Mouse (Mus musculus) midbrain, embryonic 13.5 days (tissue): ENCODE data around the gene Tssk1. TPM values are rescaled to one million over a fixed set of nuclear protein-coding genes. Genes with fewer than 3 reads are reported as not detected.

Experiments
- ATAC-seq: fragments of 200-750 bp; cut with Nextera tagmentation; 2 replicates; pipeline ENCODE4 v1.8.0; 2017; ENCODE audit warnings: mild to moderate bottlenecking, moderate TSS enrichment, moderate library complexity
- H3K27ac ChIP-seq: fragments of 300-500 bp; sonication (generic); 2 replicates; pipeline ENCODE4 v1.5.1; 2015; ENCODE audit warnings: inconsistent platforms, mild to moderate bottlenecking, moderate library complexity
- H3K27me3 ChIP-seq: fragments of 300-500 bp; sonication (generic); 2 replicates; pipeline ENCODE4 v1.6.1; 2015; ENCODE audit warnings: mild to moderate bottlenecking, inconsistent platforms
- H3K36me3 ChIP-seq: fragments of 300-500 bp; sonication (generic); 2 replicates; pipeline ENCODE4 v1.6.1; 2015; ENCODE audit warnings: mild to moderate bottlenecking, inconsistent platforms
- H3K4me1 ChIP-seq: fragments of 300-500 bp; sonication (generic); replicated peaks from 2 replicates; pipeline ENCODE4 v1.6.1; 2015; ENCODE audit warnings: inconsistent platforms
- H3K4me2 ChIP-seq: fragments of 300-500 bp; sonication (generic); replicated peaks from 2 replicates; pipeline ENCODE4 v1.6.1; 2015; ENCODE audit warnings: moderate library complexity, mild to moderate bottlenecking, inconsistent platforms
- H3K4me3 ChIP-seq: fragments of 300-500 bp; sonication (generic); replicated peaks from 2 replicates; pipeline ENCODE4 v1.5.1; 2015; ENCODE audit warnings: mild to moderate bottlenecking, inconsistent platforms
- H3K9ac ChIP-seq: fragments of 300-500 bp; sonication (generic); replicated peaks from 2 replicates; pipeline ENCODE4 v1.6.1; 2015; ENCODE audit warnings: mild to moderate bottlenecking, inconsistent platforms
- H3K9me3 ChIP-seq: fragments of 300-500 bp; sonication (generic); 2 replicates; pipeline ENCODE4 v1.6.1; 2016; ENCODE audit warnings: mild to moderate bottlenecking, inconsistent platforms
- WGBS: fragments of 180-500 bp; shearing (Covaris S2); methylation state at CpG from one replicate; pipeline ENCODE4 v1.1.7; 2015; 5-methylcytosine and 5-hydroxymethylcytosine counted together
- polyA plus RNA-seq: library from polyadenylated mRNA; unstranded; fragments of >200 nt; fragmentation: Nextera tagmentation; extraction: Ambion mirVana; gene quantifications from 2 replicates; pipeline ENCODE4 v1.2.1, GENCODE M21; 2015

The Tssk1 gene
- polyA plus RNA-seq, 1 experiment from 2014 or later = 0.07 TPM

- H3K27ac ChIP-seq = no peak overlapping the region
- WGBS = 67% methylated on average over 5 of the region's 5 CpGs
- no peaks in the 10 kb centered on the region for H3K36me3 ChIP-seq
- peaks cover 12% of the 10 kb centered on the region for H3K27me3 ChIP-seq
- no peak overlapping the region for H3K4me3 ChIP-seq
- no peak for ATAC-seq
- H3K9ac ChIP-seq = no peak overlapping the region
- H3K9me3 ChIP-seq = no peaks in the 10 kb centered on the region
- H3K4me1 ChIP-seq = peaks cover 13% of the 10 kb centered on the region
- H3K4me2 ChIP-seq = no peak overlapping the region
Observed at GRCm38 (mm10) chr16:17931906-17932460, 38.0 kb downstream of the Tssk1 start.

- Histone ChIP-seq H3K9ac (no peak overlapping the region), H3K36me3 (no peaks in the 10 kb centered on the region), H3K27ac (no peak overlapping the region), H3K9me3 (no peaks in the 10 kb centered on the region), H3K4me1 (peaks cover 9% of the 10 kb centered on the region; the same call in 1 of the 2 replicates), H3K27me3 (peaks cover 27% of the 10 kb centered on the region), H3K4me3 (no peak overlapping the region), H3K4me2 (no peak overlapping the region)
- WGBS = 72% methylated on average over 9 of the region's 9 CpGs
- no peak for ATAC-seq
Observed at GRCm38 (mm10) chr16:17933594-17934444, 39.8 kb downstream of the Tssk1 start.

- Histone ChIP-seq H3K4me2 (no peak overlapping the region), H3K27ac (no peak overlapping the region), H3K9ac (no peak overlapping the region), H3K36me3 (no peaks in the 10 kb centered on the region), H3K4me3 (no peak overlapping the region), H3K9me3 (no peaks in the 10 kb centered on the region), H3K27me3 (peaks cover 27% of the 10 kb centered on the region), H3K4me1 (0 out of 2 replicates have a peak, but pooled peaks cover 4% of the 10 kb centered on the region)
- 73% methylated on average over 3 of the region's 3 CpGs for WGBS
- ATAC-seq = no peak
Observed at GRCm38 (mm10) chr16:17934445-17934910, 40.5 kb downstream of the Tssk1 start.

- no peak overlapping the region for H3K4me2 ChIP-seq
- H3K4me3 ChIP-seq = no peak overlapping the region
- H3K36me3 ChIP-seq = no peaks in the 10 kb centered on the region
- no peak for ATAC-seq
- no peak overlapping the region for H3K27ac ChIP-seq
- 85% methylated on average over 10 of the region's 10 CpGs for WGBS
- peaks cover 27% of the 10 kb centered on the region for H3K27me3 ChIP-seq
- H3K9me3 ChIP-seq = no peaks in the 10 kb centered on the region
- no peak overlapping the region for H3K9ac ChIP-seq
- H3K4me1 ChIP-seq = 0 out of 2 replicates have a peak, but pooled peaks cover 4% of the 10 kb centered on the region
Observed at GRCm38 (mm10) chr16:17936776-17937175, 42.8 kb downstream of the Tssk1 start.

- Histone ChIP-seq H3K9ac (no peak overlapping the region), H3K9me3 (no peaks in the 10 kb centered on the region), H3K4me3 (no peak overlapping the region), H3K36me3 (no peaks in the 10 kb centered on the region), H3K4me2 (no peak overlapping the region), H3K27ac (no peak overlapping the region), H3K27me3 (peaks cover 27% of the 10 kb centered on the region), H3K4me1 (0 out of 2 replicates have a peak, but pooled peaks cover 4% of the 10 kb centered on the region)
- WGBS = 78% methylated on average over 7 of the region's 7 CpGs
- no peak for ATAC-seq
Observed at GRCm38 (mm10) chr16:17938187-17938586, 44.2 kb downstream of the Tssk1 start.

- H3K36me3 ChIP-seq = no peaks in the 10 kb centered on the region
- no peaks in the 10 kb centered on the region for H3K9me3 ChIP-seq
- no peak overlapping the region for H3K27ac ChIP-seq
- no peak overlapping the region for H3K4me3 ChIP-seq
- ATAC-seq = peak; percentile 86
- H3K9ac ChIP-seq = no peak overlapping the region
- peaks cover 25% of the 10 kb centered on the region; the same call in 1 of the 2 replicates for H3K27me3 ChIP-seq
- 8% methylated on average over 7 of the region's 7 CpGs for WGBS
- H3K4me2 ChIP-seq = no peak overlapping the region
- 0 out of 2 replicates have a peak, but pooled peaks cover 4% of the 10 kb centered on the region for H3K4me1 ChIP-seq
Observed at GRCm38 (mm10) chr16:17938821-17939220, 44.8 kb downstream of the Tssk1 start.

GRCm38 (mm10) chr16:17939255-17939751 lies 45.3 kb downstream of the Tssk1 start:
- 56% methylated on average over 9 of the region's 9 CpGs for WGBS
- H3K4me2 ChIP-seq = no peak overlapping the region
- 0 out of 2 replicates have a peak, but pooled peaks cover 4% of the 10 kb centered on the region for H3K4me1 ChIP-seq
- H3K4me3 ChIP-seq = no peak overlapping the region
- H3K27ac ChIP-seq = no peak overlapping the region
- peaks cover 25% of the 10 kb centered on the region; the same call in 1 of the 2 replicates for H3K27me3 ChIP-seq
- H3K36me3 ChIP-seq = no peaks in the 10 kb centered on the region
- no peak overlapping the region for H3K9ac ChIP-seq
- no peaks in the 10 kb centered on the region for H3K9me3 ChIP-seq
- 0 out of 2 replicates have a peak, but pooled peaks have one; percentile 27 for ATAC-seq

- Histone ChIP-seq H3K9me3 (no peaks in the 10 kb centered on the region), H3K4me2 (no peak overlapping the region), H3K27ac (no peak overlapping the region), H3K27me3 (0 out of 2 replicates have a peak, but pooled peaks cover 4% of the 10 kb centered on the region), H3K9ac (no peak overlapping the region), H3K4me3 (no peak overlapping the region), H3K36me3 (no peaks in the 10 kb centered on the region), H3K4me1 (0 out of 2 replicates have a peak, but pooled peaks cover 4% of the 10 kb centered on the region)
- ATAC-seq = no peak
- 66% methylated on average over 8 of the region's 8 CpGs for WGBS
Observed at GRCm38 (mm10) chr16:17943466-17943865, 49.4 kb downstream of the Tssk1 start.

GRCm38 (mm10) chr16:17945081-17945831 lies 51.2 kb downstream of the Tssk1 start:
- Histone ChIP-seq H3K4me1 (peaks cover 16% of the 10 kb centered on the region), H3K27me3 (0 out of 2 replicates have a peak, but pooled peaks cover 3% of the 10 kb centered on the region), H3K27ac (no peak overlapping the region), H3K9me3 (no peaks in the 10 kb centered on the region), H3K9ac (no peak overlapping the region), H3K4me3 (no peak overlapping the region), H3K36me3 (no peaks in the 10 kb centered on the region), H3K4me2 (no peak overlapping the region)
- 63% methylated on average over 7 of the region's 7 CpGs for WGBS
- ATAC-seq = no peak
